Mouse (Mus musculus): Measurements from ENCODE around the gene Kndc1. TPM values are rescaled to one million over a fixed set of nuclear protein-coding genes. Genes with fewer than 3 reads are reported as not detected.
A peak's percentile ranks its signal among the peaks of the same experiment; 100 is the strongest.

The Kndc1 gene
- total and polyA plus RNA-seq, 3 experiments = 0.47 TPM; not detected in 2

- no peaks in the 10 kb centered on the region for H3K27me3 ChIP-seq (ENCODE audit: control insufficient read depth, insufficient read depth, low read length)
- H3K4me1 ChIP-seq (ENCODE audit: control insufficient read depth, insufficient read depth, low read length) = no peaks in the 10 kb centered on the region
- TF ChIP-seq POLR2A (IDR thresholded peaks at IDR 0.05; ENCODE audit: insufficient read depth, low read depth, low read length) = no peak
- peak; percentile 97 for TF ChIP-seq CTCF (IDR thresholded peaks at IDR 0.05)
- TF ChIP-seq EP300 (IDR thresholded peaks at IDR 0.05; ENCODE audit: insufficient read depth, low read depth, low read length) = no peak
- intact Hi-C loops (cut with DNase I) = loop anchor here (1.0 to 2.0 kb wide), 2 partner anchors 158 to 213 kb away; no protein-coding TSS in a partner anchor
- H3K79me2 ChIP-seq (replicated peaks; ENCODE audit: control insufficient read depth, insufficient read depth, low read length) = no peaks in the 10 kb centered on the region
- H3K36me3 ChIP-seq (ENCODE audit: control insufficient read depth, insufficient read depth, low read length) = no peaks in the 10 kb centered on the region
- no peak overlapping the region for H3K4me3 ChIP-seq
- DNase-seq = peak; percentile 40 to 74
- H3K9ac ChIP-seq (ENCODE audit: low read depth, low read length) = no peak overlapping the region
- H3K27ac ChIP-seq = no peak overlapping the region
- 22% methylated on average over 3 of the region's 3 CpGs for WGBS
Observed at GRCm38 (mm10) chr7:139861411-139861810, 33.1 kb upstream of the Kndc1 start.

DNA sequence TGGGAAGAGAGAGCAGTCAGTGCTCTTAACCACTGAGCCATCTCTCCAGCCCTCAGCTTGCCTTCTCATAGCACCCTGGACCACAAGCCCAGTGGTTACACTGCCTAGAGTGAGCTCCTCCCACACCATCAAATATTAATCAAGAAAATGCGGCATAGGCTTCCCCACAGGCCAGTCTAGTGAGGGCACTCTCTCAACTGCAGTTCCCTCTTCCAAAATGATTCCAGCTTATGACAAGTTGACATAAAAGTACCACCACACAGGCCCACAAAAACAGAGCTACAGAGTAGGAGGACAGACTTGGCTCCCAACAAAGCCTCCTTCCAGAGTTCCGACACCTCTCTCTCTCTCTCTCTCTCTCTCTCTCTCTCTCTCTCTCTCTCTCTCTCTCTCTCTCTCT lies 31.4 kb upstream of the Kndc1 start:
- 73% methylated on average over 2 of the region's 2 CpGs for WGBS
- Histone ChIP-seq H3K79me2 (replicated peaks; ENCODE audit: control insufficient read depth, insufficient read depth, low read length) (no peaks in the 10 kb centered on the region), H3K27ac (no peak overlapping the region), H3K9ac (ENCODE audit: low read depth, low read length) (no peak overlapping the region), H3K36me3 (ENCODE audit: control insufficient read depth, insufficient read depth, low read length) (no peaks in the 10 kb centered on the region), H3K4me1 (ENCODE audit: control insufficient read depth, insufficient read depth, low read length) (no peaks in the 10 kb centered on the region), H3K4me3 (no peak overlapping the region), H3K27me3 (ENCODE audit: control insufficient read depth, insufficient read depth, low read length) (no peaks in the 10 kb centered on the region)
- TF ChIP-seq EP300 (IDR thresholded peaks at IDR 0.05; ENCODE audit: insufficient read depth, low read depth, low read length) (no peak), POLR2A (IDR thresholded peaks at IDR 0.05; ENCODE audit: insufficient read depth, low read depth, low read length) (no peak), CTCF (IDR thresholded peaks at IDR 0.05) (no peak)
- no peak for DNase-seq
- intact Hi-C loops (cut with DNase I) = no loop called here

- H3K9ac ChIP-seq (ENCODE audit: low read depth, low read length) = no peak overlapping the region
- H3K27ac ChIP-seq = no peak overlapping the region
- DNase-seq = no peak
- WGBS = 50% methylated on average over 2 of the region's 2 CpGs
- H3K4me3 ChIP-seq = no peak overlapping the region
- TF ChIP-seq EP300 (IDR thresholded peaks at IDR 0.05; ENCODE audit: insufficient read depth, low read depth, low read length) = no peak
- TF ChIP-seq CTCF (IDR thresholded peaks at IDR 0.05) = peak; percentile 32
- TF ChIP-seq POLR2A (IDR thresholded peaks at IDR 0.05; ENCODE audit: insufficient read depth, low read depth, low read length) = no peak
- intact Hi-C loops (cut with DNase I) = no loop called here
- H3K4me1 ChIP-seq (ENCODE audit: control insufficient read depth, insufficient read depth, low read length) = no peaks in the 10 kb centered on the region
- H3K27me3 ChIP-seq (ENCODE audit: control insufficient read depth, insufficient read depth, low read length) = no peaks in the 10 kb centered on the region
- H3K36me3 ChIP-seq (ENCODE audit: control insufficient read depth, insufficient read depth, low read length) = no peaks in the 10 kb centered on the region
- no peaks in the 10 kb centered on the region for H3K79me2 ChIP-seq (replicated peaks; ENCODE audit: control insufficient read depth, insufficient read depth, low read length)
Observed at GRCm38 (mm10) chr7:139864253-139864652, 30.2 kb upstream of the Kndc1 start.

- no peak overlapping the region for H3K4me3 ChIP-seq
- intact Hi-C loops (cut with DNase I) = no loop called here
- no peaks in the 10 kb centered on the region for H3K27me3 ChIP-seq (ENCODE audit: control insufficient read depth, insufficient read depth, low read length)
- H3K9ac ChIP-seq (ENCODE audit: low read depth, low read length) = no peak overlapping the region
- no peaks in the 10 kb centered on the region for H3K79me2 ChIP-seq (replicated peaks; ENCODE audit: control insufficient read depth, insufficient read depth, low read length)
- no peaks in the 10 kb centered on the region for H3K4me1 ChIP-seq (ENCODE audit: control insufficient read depth, insufficient read depth, low read length)
- no peak for DNase-seq
- no peaks in the 10 kb centered on the region for H3K36me3 ChIP-seq (ENCODE audit: control insufficient read depth, insufficient read depth, low read length)
- no peak for TF ChIP-seq CTCF (IDR thresholded peaks at IDR 0.05)
- TF ChIP-seq EP300 (IDR thresholded peaks at IDR 0.05; ENCODE audit: insufficient read depth, low read depth, low read length) = no peak
- TF ChIP-seq POLR2A (IDR thresholded peaks at IDR 0.05; ENCODE audit: insufficient read depth, low read depth, low read length) = no peak
- no peak overlapping the region for H3K27ac ChIP-seq
- 33% methylated on average over 1 of the region's 1 CpGs for WGBS
Observed at GRCm38 (mm10) chr7:139864871-139865270, 29.6 kb upstream of the Kndc1 start.

GRCm38 (mm10) chr7:139871014-139871413 lies 23.5 kb upstream of the Kndc1 start:
- Histone ChIP-seq H3K27ac (no peak overlapping the region), H3K36me3 (ENCODE audit: control insufficient read depth, insufficient read depth, low read length) (no peaks in the 10 kb centered on the region), H3K9ac (ENCODE audit: low read depth, low read length) (no peak overlapping the region), H3K4me3 (no peak overlapping the region), H3K79me2 (replicated peaks; ENCODE audit: control insufficient read depth, insufficient read depth, low read length) (no peaks in the 10 kb centered on the region), H3K4me1 (ENCODE audit: control insufficient read depth, insufficient read depth, low read length) (no peaks in the 10 kb centered on the region), H3K27me3 (ENCODE audit: control insufficient read depth, insufficient read depth, low read length) (no peaks in the 10 kb centered on the region)
- DNase-seq = no peak
- intact Hi-C loops (cut with DNase I) = no loop called here
- WGBS = 89% methylated on average over 5 of the region's 5 CpGs
- no peak for TF ChIP-seq EP300 (IDR thresholded peaks at IDR 0.05; ENCODE audit: insufficient read depth, low read depth, low read length)
- TF ChIP-seq CTCF (IDR thresholded peaks at IDR 0.05) = no peak
- TF ChIP-seq POLR2A (IDR thresholded peaks at IDR 0.05; ENCODE audit: insufficient read depth, low read depth, low read length) = no peak

DNA sequence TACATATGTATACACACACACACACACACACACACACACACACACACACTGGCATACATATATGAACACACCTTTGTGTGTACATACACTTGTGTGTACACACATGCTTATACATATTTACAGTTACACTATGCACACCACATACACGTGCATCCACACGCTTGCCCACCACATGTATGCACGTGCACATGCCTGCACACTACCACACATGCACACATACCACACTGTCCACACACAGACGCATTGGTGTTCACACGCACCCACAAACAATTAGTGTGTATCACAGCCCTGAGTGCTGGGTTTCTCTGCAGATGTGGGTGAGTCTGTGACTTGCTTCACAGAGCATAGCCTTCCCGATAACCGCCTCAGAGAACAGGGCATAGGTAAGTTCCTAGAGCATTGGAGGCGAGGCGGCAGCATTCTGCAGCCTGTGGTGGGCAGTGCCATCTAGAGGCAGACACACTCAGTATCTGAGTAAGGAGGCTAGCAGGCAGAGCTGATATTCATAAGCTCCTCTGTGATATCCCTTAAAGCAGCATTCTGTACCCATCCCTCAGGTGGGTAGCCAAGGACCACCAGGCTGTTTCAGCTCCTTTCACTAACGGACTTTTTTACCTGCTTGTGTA lies 17.2 kb upstream of the Kndc1 start:
- Histone ChIP-seq H3K27me3 (ENCODE audit: control insufficient read depth, insufficient read depth, low read length) (no peaks in the 10 kb centered on the region), H3K4me1 (ENCODE audit: control insufficient read depth, insufficient read depth, low read length) (no peaks in the 10 kb centered on the region), H3K4me3 (no peak overlapping the region), H3K27ac (no peak overlapping the region), H3K9ac (ENCODE audit: low read depth, low read length) (no peak overlapping the region), H3K79me2 (replicated peaks; ENCODE audit: control insufficient read depth, insufficient read depth, low read length) (no peaks in the 10 kb centered on the region), H3K36me3 (ENCODE audit: control insufficient read depth, insufficient read depth, low read length) (no peaks in the 10 kb centered on the region)
- TF ChIP-seq CTCF (IDR thresholded peaks at IDR 0.05) (peak; percentile 67), EP300 (IDR thresholded peaks at IDR 0.05; ENCODE audit: insufficient read depth, low read depth, low read length) (no peak)
- intact Hi-C loops (cut with DNase I) = loop anchor here (5.0 kb wide), 1 partner anchor 175 kb away; no protein-coding TSS in a partner anchor
- DNase-seq = no peak
- 65% methylated on average over 10 of the region's 10 CpGs for WGBS

Data from heart, adult 2 months (tissue).